11 mouse cellular contexts compared by ENCODE assay signal in the genomic region with DNA sequence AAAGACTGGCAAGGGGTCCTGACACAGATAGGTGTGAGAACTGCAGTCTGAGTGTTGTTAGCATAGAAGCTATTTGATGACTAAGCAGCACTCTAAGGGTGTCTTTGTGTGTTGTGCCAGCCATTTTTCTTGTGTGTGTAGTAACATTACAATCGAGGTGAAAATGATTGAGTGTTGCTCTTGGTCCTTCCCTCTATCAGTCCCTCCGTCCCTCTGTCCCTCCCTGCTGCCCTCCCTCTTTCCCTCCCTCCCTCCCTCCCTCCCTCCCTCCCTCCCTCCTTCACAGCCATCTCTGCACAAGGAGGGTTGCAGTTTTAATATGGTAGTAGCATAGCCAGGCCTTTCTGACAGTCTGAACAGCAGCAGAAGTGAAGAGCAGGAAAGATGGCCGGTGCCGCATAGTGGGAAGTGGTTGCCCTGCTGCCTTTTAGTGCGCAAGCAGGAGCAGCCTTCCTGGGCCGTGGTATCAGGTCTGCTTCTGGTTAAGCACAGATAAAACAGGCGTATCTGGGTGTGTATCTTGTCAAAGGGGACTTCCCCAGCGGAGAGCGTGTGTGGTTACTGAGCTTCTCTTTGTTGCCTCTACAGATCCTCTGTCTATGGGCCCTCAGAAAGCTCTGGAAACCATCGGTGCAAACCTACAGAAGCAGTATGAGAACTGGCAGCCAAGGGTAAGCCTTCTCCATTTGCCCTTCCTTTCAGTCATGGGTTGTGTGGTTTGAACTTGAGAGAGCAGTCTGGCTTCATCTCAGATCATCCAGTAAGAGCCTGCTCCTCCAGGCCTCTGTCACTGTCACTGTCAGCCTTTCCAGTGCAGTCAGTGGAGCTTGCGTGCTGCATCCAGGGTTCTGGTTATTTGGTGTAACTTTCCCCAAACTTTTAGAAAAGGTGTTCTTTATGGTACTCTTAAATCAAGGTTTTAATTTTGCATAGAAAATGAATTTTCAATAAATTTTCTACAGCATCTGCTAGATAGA.
DNase-seq lines count a peak whose midpoint lies in the region; ATAC-seq lines count a peak whose summit lies in the region.
"Had no signal": no experiment of that assay in that cellular context is flagged by ENCODE, and none has a peak within 500 bp of the region (broad histone marks: within the 10 kb centered on the region; RNA-seq: fewer than 3 reads in every experiment).

No protein-coding gene starts in this region.

- no peak overlapping the region for H3K4me2 ChIP-seq in heart, embryonic 12.5 days
- H3K4me2 ChIP-seq: midbrain, embryonic 12.5 days had no signal

- 0 out of 2 replicates have a peak overlapping the region, but pooled peaks have one; percentile 23 for H3K9ac ChIP-seq in heart, embryonic 12.5 days
- H3K9ac ChIP-seq: midbrain, embryonic 12.5 days had no signal

- H3K36me3 ChIP-seq in heart, embryonic 12.5 days = no peaks in the 10 kb centered on the region
- peaks cover 23% of the 10 kb centered on the region for H3K36me3 ChIP-seq in erythroblast, embryonic 14.5 days (ENCODE audit: control insufficient read depth)
- H3K36me3 ChIP-seq: midbrain, embryonic 12.5 days had no signal

- H3K4me3 ChIP-seq in heart, embryonic 12.5 days = no peak overlapping the region
- peak overlapping the region; percentile 65 for H3K4me3 ChIP-seq in erythroblast, embryonic 14.5 days (replicated peaks)
- H3K4me3 ChIP-seq: midbrain, embryonic 12.5 days had no signal

- H3K27me3 ChIP-seq in heart, embryonic 12.5 days (replicated peaks) = no peaks in the 10 kb centered on the region
- H3K27me3 ChIP-seq in erythroblast, embryonic 14.5 days (ENCODE audit: control insufficient read depth) = no peaks in the 10 kb centered on the region
- H3K27me3 ChIP-seq: midbrain, embryonic 12.5 days had no signal

- no peak overlapping the region for H3K27ac ChIP-seq in heart, embryonic 12.5 days (ENCODE audit: poor library complexity, severe bottlenecking)
- H3K27ac ChIP-seq: midbrain, embryonic 12.5 days had no signal

- no peak for DNase-seq in heart, postnatal 14 days
- DNase-seq in B cell, adult 2 months = peak; percentile 35 to 37
- no peak for DNase-seq in frontal cortex, adult 2 months (ENCODE audit: extremely low spot score in 1 of 2, low spot score in 1 of 2)
- DNase-seq in layer of hippocampus, postnatal 36 days = no peak
- no peak for DNase-seq in gastrocnemius, postnatal 4 days (ENCODE audit: low spot score in 2 of 2)
- DNase-seq: gastrocnemius, postnatal 14 days; kidney, postnatal 36 days had no signal

- peaks cover 70% of the 10 kb centered on the region for H3K4me1 ChIP-seq in heart, embryonic 12.5 days (replicated peaks)
- H3K4me1 ChIP-seq in erythroblast, embryonic 14.5 days (ENCODE audit: control insufficient read depth) = peaks cover 58% of the 10 kb centered on the region

- intact Hi-C loops in heart, postnatal 14 days (cut with DNase I) = no loop called here

- ATAC-seq in heart, embryonic 12.5 days (ENCODE audit: insufficient number of reproducible peaks, low FRiP score) = no peak
- ATAC-seq in monocyte, adult 5-6 weeks (replicated peaks; ENCODE audit: insufficient number of reproducible peaks, low FRiP score, low TSS enrichment, poor library complexity, severe bottlenecking) = peak; percentile 91

- H3K9me3 ChIP-seq in heart, embryonic 12.5 days (replicated peaks) = peaks cover 5% of the 10 kb centered on the region; the same call in 1 of the 2 replicates
- H3K9me3 ChIP-seq in erythroblast, embryonic 14.5 days (ENCODE audit: control insufficient read depth, low read length) = peaks cover 3% of the 10 kb centered on the region; the same call in 1 of the 2 replicates

- 27% methylated on average over 11 of the region's 11 CpGs for WGBS in heart, embryonic 12.5 days

Comparison
In these comparisons a context has a peak if more than half of its experiments do, and no peak if none do; other contexts are left out.
1. DNase-seq: peak in B cell, adult 2 months (2 of 2); none in heart, postnatal 14 days (0 of 2), frontal cortex, adult 2 months (0 of 2), layer of hippocampus, postnatal 36 days (0 of 2) and gastrocnemius, postnatal 4 days (0 of 2).